Mouse (Mus musculus) CH12.LX (cell line): ENCODE results near the gene Sf3a1. TPM values are rescaled to one million over a fixed set of nuclear protein-coding genes. Genes with fewer than 3 reads are reported as not detected.

Source experiments
- DNase-seq: peaks from one replicate; pipeline ENCODE4 v3.0.0-alpha.2; 2013; ENCODE audit errors: extremely low read depth
- H3K27ac ChIP-seq: 2 replicates; pipeline ENCODE4 v1.5.1; 2012; ENCODE audit warnings: low read depth, mild to moderate bottlenecking, control low read depth, moderate library complexity; ENCODE audit not compliant: insufficient read depth
- H3K27me3 ChIP-seq: replicated peaks from 2 replicates; pipeline ENCODE3; 2012; ENCODE audit warnings: inconsistent platforms
- H3K36me3 ChIP-seq, 2 experiments: replicated peaks in 1 of 2; 2 replicates each; pipeline versions ENCODE3 to v1.6.1; 2012; ENCODE audit warnings: inconsistent platforms in 1 of 2, low read length in 1 of 2, mild to moderate bottlenecking in 1 of 2, mixed read lengths in 1 of 2, moderate library complexity in 1 of 2; ENCODE audit not compliant: control insufficient read depth in 1 of 2, insufficient read depth in 1 of 2
- H3K4me1 ChIP-seq, 2 experiments: 2 replicates each; pipeline ENCODE4 v1.6.1; 2012; ENCODE audit warnings: inconsistent platforms in 1 of 2, moderate library complexity in 1 of 2; ENCODE audit not compliant: insufficient read depth in 2 of 2, control insufficient read depth in 1 of 2
- H3K4me2 ChIP-seq: 2 replicates; pipeline ENCODE4 v1.6.1; 2012; ENCODE audit warnings: low read depth, mild to moderate bottlenecking, control low read depth; ENCODE audit not compliant: poor library complexity, insufficient read depth, severe bottlenecking
- H3K4me3 ChIP-seq, 3 experiments: fragments of 150-350 bp in 1 of 3; sonication (generic) in 1 of 3; replicated peaks in 1 of 3; 2 replicates each; pipeline versions ENCODE3 to v1.5.1; 2011 to 2012; ENCODE audit warnings: low read depth in 2 of 3, low read length in 2 of 3, mild to moderate bottlenecking in 2 of 3, moderate library complexity in 2 of 3, control low read depth in 1 of 3, improper control_type of control experiment in 1 of 3, inconsistent platforms in 1 of 3, mixed read lengths in 1 of 3; ENCODE audit not compliant: poor library complexity in 1 of 3
- H3K79me2 ChIP-seq: replicated peaks from 2 replicates; pipeline ENCODE4 v1.6.1; 2012; ENCODE audit warnings: mild to moderate bottlenecking, moderate library complexity; ENCODE audit not compliant: control insufficient read depth, poor library complexity, insufficient read depth, severe bottlenecking; ENCODE audit errors: extremely low read depth
- H3K9ac ChIP-seq: 2 replicates; pipeline ENCODE4 v1.6.1; 2012; ENCODE audit warnings: low read depth, mild to moderate bottlenecking, control low read depth, moderate library complexity; ENCODE audit not compliant: insufficient read depth
- H3K9me3 ChIP-seq: replicated peaks from 2 replicates; pipeline ENCODE3; 2012; ENCODE audit warnings: low read length, inconsistent platforms, mixed read lengths
- CHD1 ChIP-seq: IDR thresholded peaks from 2 replicates; pipeline ENCODE4 v1.6.1; 2012; ENCODE audit warnings: low read depth, low read length, improper control_type of control experiment, inconsistent platforms
- EP300 ChIP-seq: IDR thresholded peaks from 2 replicates; pipeline ENCODE4 v1.6.1; 2011; ENCODE audit warnings: low read length, improper control_type of control experiment
- GABPA ChIP-seq: IDR thresholded peaks from 2 replicates; pipeline ENCODE4 v1.6.1; 2012; ENCODE audit warnings: low read depth, low read length, improper control_type of control experiment, inconsistent platforms; ENCODE audit not compliant: insufficient replicate concordance
- HCFC1 ChIP-seq: IDR thresholded peaks from 2 replicates; pipeline ENCODE4 v1.6.1; 2012; ENCODE audit warnings: low read depth, mild to moderate bottlenecking, inconsistent platforms, low read length, improper control_type of control experiment
- JUN ChIP-seq: IDR thresholded peaks from 2 replicates; pipeline ENCODE4 v1.6.1; 2011; ENCODE audit warnings: low read depth, mild to moderate bottlenecking, low read length, improper control_type of control experiment, moderate library complexity; ENCODE audit not compliant: insufficient read depth
- MAFK ChIP-seq: IDR thresholded peaks from 2 replicates; pipeline ENCODE4 v1.6.1; 2011; ENCODE audit warnings: low read length, improper control_type of control experiment; ENCODE audit not compliant: insufficient replicate concordance
- MEF2A ChIP-seq: IDR thresholded peaks from 2 replicates; pipeline ENCODE4 v1.6.1; 2014; ENCODE audit warnings: low read depth, mild to moderate bottlenecking, inconsistent platforms, low read length, improper control_type of control experiment, borderline replicate concordance
- MYC ChIP-seq: IDR thresholded peaks from 2 replicates; pipeline ENCODE4 v1.6.1; 2011; ENCODE audit warnings: low read depth, mild to moderate bottlenecking, improper control_type of control experiment, low read length
- RAD21 ChIP-seq: IDR thresholded peaks from 2 replicates; pipeline ENCODE4 v1.6.1; 2011; ENCODE audit warnings: low read depth, mild to moderate bottlenecking, low read length, improper control_type of control experiment, moderate library complexity
- SIN3A ChIP-seq: IDR thresholded peaks from 2 replicates; pipeline ENCODE4 v1.6.1; 2012; ENCODE audit warnings: low read length, improper control_type of control experiment, inconsistent platforms
- TCF12 ChIP-seq: IDR thresholded peaks from 2 replicates; pipeline ENCODE4 v1.6.1; 2014; ENCODE audit warnings: low read depth, mild to moderate bottlenecking, inconsistent platforms, low read length, improper control_type of control experiment
- UBTF ChIP-seq: IDR thresholded peaks from 2 replicates; pipeline ENCODE4 v1.6.1; 2012; ENCODE audit warnings: low read depth, mild to moderate bottlenecking, inconsistent platforms, low read length, improper control_type of control experiment, moderate library complexity
- USF1 ChIP-seq: IDR thresholded peaks from 2 replicates; pipeline ENCODE4 v1.6.1; 2014; ENCODE audit warnings: low read depth, mild to moderate bottlenecking, inconsistent platforms, low read length, improper control_type of control experiment
- USF2 ChIP-seq: conservative IDR thresholded peaks from 2 replicates; pipeline ENCODE4 v1.6.1; 2011; ENCODE audit warnings: low read depth, low read length, improper control_type of control experiment
- ZC3H11A ChIP-seq: IDR thresholded peaks from 2 replicates; pipeline ENCODE4 v1.6.1; 2012; ENCODE audit warnings: low read depth, mild to moderate bottlenecking, inconsistent platforms, low read length, improper control_type of control experiment
- ZNF384 ChIP-seq: IDR thresholded peaks from 2 replicates; pipeline ENCODE4 v1.6.1; 2012; ENCODE audit warnings: low read depth, low read length, improper control_type of control experiment, inconsistent platforms
- dilution Hi-C: fragments of 300-500 bp; cut with MboI; formaldehyde crosslinking; loops from 2 replicates; pipeline ENCODE4 v1.14.3; 2020; ENCODE audit warnings: low sequenced_read_pairs; ENCODE audit not compliant: extremely low pct_unique_long_range_greater_than_20kb, extremely low pct_ligation_motif_present
- in situ Hi-C: fragments of 300-500 bp; cut with MboI; formaldehyde crosslinking; loops from 3 replicates; pipeline ENCODE4 v1.14.3; 2019; ENCODE audit warnings: low sequenced_read_pairs, low pct_ligation_motif_present, low pct_unique_long_range_greater_than_20kb, mixed read lengths
- polyA plus RNA-seq: library from polyadenylated mRNA; unstranded; fragments of >175 nt; gene quantifications from 2 replicates; pipeline ENCODE4 v1.2.1, GENCODE M21; 2012; ENCODE audit warnings: low read depth; ENCODE audit not compliant: insufficient read length
- total RNA-seq, 2 experiments: library from RNA; depleted of rRNA; stranded (reverse); fragments of 300-350 nt in 1 of 2; fragments of >200 nt in 1 of 2; gene quantifications; 2 replicates each; pipeline ENCODE4 v1.2.3; 2012 to 2014

The Sf3a1 gene
- total and polyA plus RNA-seq, 3 experiments, result 29.5 to 97.6 (median 46.5) TPM

- H3K9me3 ChIP-seq, result no peaks in the 10 kb centered on the region
- H3K4me2 ChIP-seq, result no peak overlapping the region
- no peak overlapping the region for H3K9ac ChIP-seq
- no peak for DNase-seq
- no peak overlapping the region for H3K4me3 ChIP-seq
- no peaks in the 10 kb centered on the region for H3K27me3 ChIP-seq
- dilution Hi-C loops, result no loop called here
- peaks cover 55 to 86% of the 10 kb centered on the region in 2 experiments for H3K36me3 ChIP-seq
- no peaks in the 10 kb centered on the region for H3K79me2 ChIP-seq
- TF ChIP-seq UBTF, result no peak
- no peak for TF ChIP-seq MAFK
- no peak for TF ChIP-seq ZNF384
- no peak for TF ChIP-seq TCF12
- no peak for TF ChIP-seq SIN3A
- TF ChIP-seq JUN, result no peak
- TF ChIP-seq EP300, result no peak
- TF ChIP-seq MEF2A, result no peak
- TF ChIP-seq RAD21, result no peak
- TF ChIP-seq MYC, result no peak
- TF ChIP-seq USF2, result no peak
- no peak for TF ChIP-seq ZC3H11A
- TF ChIP-seq HCFC1, result no peak
- no peak for TF ChIP-seq USF1
- TF ChIP-seq GABPA, result no peak
- no peak for TF ChIP-seq CHD1
- H3K27ac ChIP-seq, result no peak overlapping the region
- peaks cover 0 to 14% of the 10 kb centered on the region in 2 experiments; a peak in 2 of 4 replicates for H3K4me1 ChIP-seq
- in situ Hi-C loops, result loop anchor here (10.0 kb wide), 1 partner anchor 208 kb away; no protein-coding TSS in a partner anchor
These were observed 53.0 kb downstream of the Sf3a1 start for GRCm38 (mm10) chr11:4213107-4213506.

GRCm38 (mm10) chr11:4214572-4214971 lies 54.4 kb downstream of the Sf3a1 start:
- no peak for TF ChIP-seq USF2
- peaks cover 48 to 71% of the 10 kb centered on the region in 2 experiments for H3K36me3 ChIP-seq
- no peak overlapping the region for H3K27ac ChIP-seq
- H3K4me1 ChIP-seq, result peaks cover 0 to 23% of the 10 kb centered on the region in 2 experiments; a peak in 2 of 4 replicates
- dilution Hi-C loops (no loop called here), in situ Hi-C loops (loop anchor here (10.0 kb wide), 1 partner anchor 210 kb away; no protein-coding TSS in a partner anchor)
- no peak overlapping the region for H3K4me3 ChIP-seq
- DNase-seq, result no peak
- no peak overlapping the region for H3K9ac ChIP-seq
- H3K9me3 ChIP-seq, result no peaks in the 10 kb centered on the region
- H3K79me2 ChIP-seq, result no peaks in the 10 kb centered on the region
- H3K4me2 ChIP-seq, result no peak overlapping the region
- H3K27me3 ChIP-seq, result no peaks in the 10 kb centered on the region
